Mouse (Mus musculus) G1E (cell line): ENCODE measurements around the gene Atrip. TPM values are rescaled to one million over a fixed set of nuclear protein-coding genes. Genes with fewer than 3 reads are reported as not detected.
A peak's percentile ranks its signal among the peaks of the same experiment; 100 is the strongest.

Experiments used
- ATAC-seq: 2 replicates; pipeline ENCODE4 v1.8.0; 2016; ENCODE audit warnings: mild to moderate bottlenecking; ENCODE audit not compliant: insufficient number of reproducible peaks, poor library complexity, low FRiP score, severe bottlenecking; ENCODE audit errors: extremely low read depth
- DNase-seq: peaks from one replicate; pipeline ENCODE4 v3.0.0; 2012; ENCODE audit warnings: low spot score
- H3K27me3 ChIP-seq: 2 replicates; pipeline ENCODE4 v1.6.1; 2012; ENCODE audit warnings: mild to moderate bottlenecking, low read length, inconsistent platforms; ENCODE audit not compliant: insufficient read depth
- H3K36me3 ChIP-seq: replicated peaks from 2 replicates; pipeline ENCODE3; 2012; ENCODE audit warnings: mild to moderate bottlenecking, inconsistent platforms
- H3K4me1 ChIP-seq: 2 replicates; pipeline ENCODE4 v1.6.1; 2012; ENCODE audit warnings: low read depth, low read length, inconsistent platforms, mixed read lengths; ENCODE audit not compliant: insufficient read depth
- H3K4me3 ChIP-seq: 2 replicates; pipeline ENCODE4 v1.5.1; 2012; ENCODE audit warnings: low read depth, mild to moderate bottlenecking, inconsistent platforms, low read length, moderate library complexity, mixed read lengths
- H3K9me3 ChIP-seq: replicated peaks from 2 replicates; pipeline ENCODE4 v1.6.1; 2012; ENCODE audit warnings: inconsistent platforms
- CTCF ChIP-seq: IDR thresholded peaks from 2 replicates; pipeline ENCODE4 v1.5.1; 2012; ENCODE audit warnings: low read depth, low read length, inconsistent platforms, mixed read lengths
- GATA1 ChIP-seq: IDR thresholded peaks from 2 replicates; pipeline ENCODE4 v1.6.1; 2012; ENCODE audit warnings: borderline replicate concordance, low read length, inconsistent platforms, mixed read lengths
- GATA2 ChIP-seq: IDR thresholded peaks from 2 replicates; pipeline ENCODE4 v1.6.1; 2012; ENCODE audit warnings: low read depth, low read length, inconsistent platforms, borderline replicate concordance
- POLR2AphosphoS5 ChIP-seq: IDR thresholded peaks from 2 replicates; pipeline ENCODE4 v1.6.1; 2012; ENCODE audit warnings: low read depth, low read length, inconsistent platforms; ENCODE audit not compliant: insufficient replicate concordance
- TAL1 ChIP-seq: conservative IDR thresholded peaks from 2 replicates; pipeline ENCODE4 v1.6.1; 2012; ENCODE audit warnings: low read depth, low read length, inconsistent platforms, mixed read lengths
- polyA plus RNA-seq: library from polyadenylated mRNA; stranded (reverse); fragments of >175 nt; gene quantifications from 2 replicates; pipeline ENCODE4 v1.2.3, GENCODE M21; 2012
- total RNA-seq, 2 experiments: library from RNA; stranded (forward) in 1 of 2; stranded (reverse) in 1 of 2; fragments of 200-1000 nt in 1 of 2; fragments of >200 nt in 1 of 2; fragmentation: Nextera tagmentation in 1 of 2; gene quantifications; 2 replicates each; pipeline ENCODE4 v1.2.3; 2014 to 2017

Atrip gene
- total and polyA plus RNA-seq, 3 experiments: 9.2 to 18.1 (median 16.4) TPM

GRCm38 (mm10) chr9:109049316-109049715, 24.6 kb downstream of the Atrip start:
- Histone ChIP-seq H3K4me1 (peaks cover 31% of the 10 kb centered on the region), H3K36me3 (peaks cover 33% of the 10 kb centered on the region), H3K9me3 (no peaks in the 10 kb centered on the region), H3K27me3 (no peaks in the 10 kb centered on the region), H3K4me3 (no peak overlapping the region)
- no peak for TF ChIP-seq CTCF
- no peak for TF ChIP-seq TAL1
- no peak for TF ChIP-seq POLR2AphosphoS5
- TF ChIP-seq GATA1: no peak
- TF ChIP-seq GATA2: no peak
- no peak for DNase-seq
- no peak for ATAC-seq

DNA sequence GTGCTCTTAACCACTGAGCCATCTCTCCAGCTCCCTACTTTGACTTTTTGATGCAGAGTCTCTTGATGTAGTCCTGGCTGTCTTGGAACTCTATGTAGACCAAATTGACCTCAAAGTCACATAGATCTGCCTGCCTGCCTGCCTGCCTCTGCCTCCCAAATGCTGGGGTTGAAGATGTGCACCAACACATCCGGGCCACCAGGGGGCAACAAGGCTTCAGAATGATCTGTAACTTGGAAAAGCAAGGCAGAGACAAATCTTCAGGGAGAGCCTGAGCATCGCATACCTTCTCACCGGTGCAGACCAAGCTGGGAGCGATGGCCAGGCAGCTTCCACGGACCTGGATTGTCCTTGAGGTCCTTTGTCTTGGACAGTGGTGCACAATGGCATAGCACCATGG, 27.6 kb downstream of the Atrip start:
- peaks cover 19% of the 10 kb centered on the region for H3K36me3 ChIP-seq
- no peak overlapping the region for H3K4me3 ChIP-seq
- peaks cover 14% of the 10 kb centered on the region for H3K4me1 ChIP-seq
- no peaks in the 10 kb centered on the region for H3K9me3 ChIP-seq
- ATAC-seq (peak; percentile 45; the same call in 1 of the 2 replicates), DNase-seq (peak; percentile 30)
- H3K27me3 ChIP-seq: no peaks in the 10 kb centered on the region
- TF ChIP-seq CTCF (peak; percentile 10; the same call in 1 of the 2 replicates), GATA1 (no peak)

GRCm38 (mm10) chr9:109041351-109041750, 32.6 kb downstream of the Atrip start:
- DNase-seq (no peak), ATAC-seq (no peak)
- Histone ChIP-seq H3K4me3 (no peak overlapping the region), H3K36me3 (peaks cover 15% of the 10 kb centered on the region), H3K4me1 (peaks cover 33% of the 10 kb centered on the region), H3K27me3 (peaks cover 7% of the 10 kb centered on the region; the same call in 1 of the 2 replicates), H3K9me3 (no peaks in the 10 kb centered on the region)
- TF ChIP-seq GATA2: no peak
- TF ChIP-seq CTCF: no peak

DNA sequence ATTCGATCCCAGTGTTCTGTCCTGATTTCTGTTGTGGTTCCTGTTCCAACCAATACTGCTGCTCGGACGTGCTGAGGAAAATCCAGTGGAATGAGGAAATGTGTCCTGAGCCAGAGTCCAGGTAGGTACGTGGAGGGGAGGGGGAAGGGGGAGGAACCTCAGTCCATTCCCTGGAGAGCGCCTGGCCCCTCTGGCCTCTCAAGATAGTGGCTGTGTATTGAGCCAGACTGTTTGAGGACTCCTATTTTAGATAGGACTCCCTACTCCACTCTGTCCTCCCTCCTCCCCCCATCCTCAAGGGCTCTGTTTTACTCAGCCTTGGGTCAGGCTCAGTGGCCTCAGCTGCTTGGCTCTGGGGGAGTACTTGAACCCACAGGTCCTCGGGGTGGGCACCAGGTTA, 33.0 kb downstream of the Atrip start:
- ATAC-seq: no peak
- H3K27me3 ChIP-seq: peaks cover 7% of the 10 kb centered on the region; the same call in 1 of the 2 replicates
- TF ChIP-seq POLR2AphosphoS5 (no peak), GATA2 (no peak), CTCF (no peak), GATA1 (no peak), TAL1 (no peak)
- H3K4me1 ChIP-seq: peaks cover 33% of the 10 kb centered on the region
- peaks cover 14% of the 10 kb centered on the region for H3K36me3 ChIP-seq
- no peak overlapping the region for H3K4me3 ChIP-seq
- no peak for DNase-seq
- no peaks in the 10 kb centered on the region for H3K9me3 ChIP-seq

- ATAC-seq: no peak
- peaks cover 14% of the 10 kb centered on the region for H3K36me3 ChIP-seq
- TF ChIP-seq CTCF (no peak), POLR2AphosphoS5 (no peak), GATA2 (no peak), GATA1 (no peak), TAL1 (no peak)
- H3K27me3 ChIP-seq: peaks cover 7% of the 10 kb centered on the region; the same call in 1 of the 2 replicates
- no peak overlapping the region for H3K4me3 ChIP-seq
- no peaks in the 10 kb centered on the region for H3K9me3 ChIP-seq
- DNase-seq: no peak
- H3K4me1 ChIP-seq: peaks cover 33% of the 10 kb centered on the region
These were observed 33.7 kb downstream of the Atrip start for GRCm38 (mm10) chr9:109040216-109040615.

DNA sequence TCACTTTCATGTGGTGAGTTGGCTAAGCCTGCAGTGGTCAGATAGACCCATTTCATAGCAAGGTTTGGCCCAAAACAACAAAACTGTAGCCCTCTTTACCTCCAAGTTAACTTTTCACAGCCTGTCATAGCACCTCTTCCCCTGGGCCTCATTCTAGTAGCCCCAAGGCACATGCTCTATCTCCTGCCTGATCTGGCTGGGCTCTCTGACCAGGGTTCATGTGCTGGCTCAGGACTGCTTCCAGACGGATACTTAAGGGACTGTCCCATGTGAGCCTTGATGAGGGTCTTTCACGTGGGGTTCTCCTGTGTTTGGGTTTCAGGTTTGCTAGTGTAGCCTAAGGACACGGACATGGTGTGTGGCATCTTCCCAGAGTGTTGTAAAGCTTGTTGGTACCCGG, 34.2 kb downstream of the Atrip start:
- ATAC-seq (no peak), DNase-seq (no peak)
- H3K9me3 ChIP-seq: no peaks in the 10 kb centered on the region
- peaks cover 14% of the 10 kb centered on the region for H3K36me3 ChIP-seq
- H3K4me3 ChIP-seq: no peak overlapping the region; the same call in 1 of the 2 replicates
- TF ChIP-seq TAL1 (no peak), GATA2 (no peak), POLR2AphosphoS5 (no peak), CTCF (no peak), GATA1 (no peak)
- peaks cover 33% of the 10 kb centered on the region for H3K4me1 ChIP-seq
- peaks cover 7% of the 10 kb centered on the region; the same call in 1 of the 2 replicates for H3K27me3 ChIP-seq

DNA sequence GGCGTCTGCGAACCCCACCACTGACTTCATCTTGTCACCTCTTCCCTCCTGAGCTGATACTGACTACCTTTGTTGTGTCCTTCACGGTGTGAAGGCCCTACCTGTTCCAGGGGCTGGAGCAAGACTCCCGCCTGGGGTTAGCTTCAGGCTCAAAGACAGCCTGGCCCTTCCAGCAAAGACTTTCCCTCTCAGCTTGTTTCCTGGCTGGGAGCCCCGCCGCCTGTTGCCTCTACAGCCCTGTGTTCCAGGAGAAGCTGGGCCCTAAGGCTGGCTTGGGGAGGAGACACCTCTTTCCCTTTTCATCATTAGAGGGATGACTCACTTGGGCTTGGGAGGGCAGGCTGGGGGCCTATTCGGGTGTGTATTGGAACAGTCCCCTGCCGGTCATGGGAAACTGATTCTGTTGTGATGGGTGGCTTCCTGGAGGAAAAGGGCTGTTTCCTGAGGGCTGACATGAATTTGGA, 35.0 kb downstream of the Atrip start:
- H3K27me3 ChIP-seq: peaks cover 7% of the 10 kb centered on the region; the same call in 1 of the 2 replicates
- peaks cover 33% of the 10 kb centered on the region for H3K4me1 ChIP-seq
- peaks cover 12% of the 10 kb centered on the region for H3K36me3 ChIP-seq
- H3K4me3 ChIP-seq: peak overlapping the region; percentile 89
- no peak for ATAC-seq
- peak; percentile 19 for DNase-seq
- TF ChIP-seq POLR2AphosphoS5 (no peak), GATA2 (no peak), GATA1 (no peak), TAL1 (no peak), CTCF (no peak)
- H3K9me3 ChIP-seq: no peaks in the 10 kb centered on the region
